Mouse (Mus musculus): ENCODE data around the gene Tcp11l2. TPM values are rescaled to one million over a fixed set of nuclear protein-coding genes. Genes with fewer than 3 reads are reported as not detected.

Tcp11l2 gene
- polyA plus RNA-seq, 1 experiment from 2014 or later = 15.2 TPM

GRCm38 (mm10) chr10:84533912-84534671, 42.3 kb upstream of the Tcp11l2 start, which contains the start of gene Ckap4:
Gene Ckap4 (minus strand): TSS chr10:84534062.
- Histone ChIP-seq H3K4me2 (peak within 1 kb of the TSS; percentile 76), H3K27me3 (ENCODE audit: control insufficient read depth, insufficient read depth, low read length) (no peaks in the 10 kb centered on the region), H3K9ac (ENCODE audit: low read depth, low read length) (peak within 1 kb of the TSS; percentile 97), H3K9me3 (replicated peaks; ENCODE audit: control insufficient read depth, low read length) (no peaks in the 10 kb centered on the region), H3K4me3 (ENCODE audit: low read depth, low read length) (peak within 1 kb of the TSS; percentile 88), H3K27ac (ENCODE audit: low read depth, low read length) (peak within 1 kb of the TSS; percentile 93), H3K36me3 (ENCODE audit: control insufficient read depth, insufficient read depth, low read length) (no peaks in the 10 kb centered on the region), H3K4me1 (ENCODE audit: control insufficient read depth, insufficient read depth, low read length) (peaks cover 29% of the 10 kb centered on the region)
- peak; percentile 82 for ATAC-seq (replicated peaks; ENCODE audit: insufficient number of reproducible peaks, low FRiP score, low TSS enrichment)
- under 1% methylated on average over 20 of the region's 64 CpGs for WGBS (ENCODE audit: insufficient replicate concordance)

GRCm38 (mm10) chr10:84535458-84535857, 41.0 kb upstream of the Tcp11l2 start:
- Histone ChIP-seq H3K9me3 (replicated peaks; ENCODE audit: control insufficient read depth, low read length) (no peaks in the 10 kb centered on the region), H3K9ac (ENCODE audit: low read depth, low read length) (no peak overlapping the region), H3K4me1 (ENCODE audit: control insufficient read depth, insufficient read depth, low read length) (peaks cover 25% of the 10 kb centered on the region), H3K4me2 (no peak overlapping the region), H3K27me3 (ENCODE audit: control insufficient read depth, insufficient read depth, low read length) (no peaks in the 10 kb centered on the region), H3K36me3 (ENCODE audit: control insufficient read depth, insufficient read depth, low read length) (no peaks in the 10 kb centered on the region), H3K4me3 (ENCODE audit: low read depth, low read length) (no peak overlapping the region), H3K27ac (ENCODE audit: low read depth, low read length) (no peak overlapping the region)
- 78% methylated on average over 5 of the region's 5 CpGs for WGBS (ENCODE audit: insufficient replicate concordance)
- no peak for ATAC-seq (replicated peaks; ENCODE audit: insufficient number of reproducible peaks, low FRiP score, low TSS enrichment)

- H3K36me3 ChIP-seq (ENCODE audit: control insufficient read depth, insufficient read depth, low read length) = no peaks in the 10 kb centered on the region
- no peaks in the 10 kb centered on the region for H3K27me3 ChIP-seq (ENCODE audit: control insufficient read depth, insufficient read depth, low read length)
- H3K4me2 ChIP-seq = no peak overlapping the region
- 35% methylated on average over 4 of the region's 4 CpGs for WGBS (ENCODE audit: insufficient replicate concordance)
- H3K9me3 ChIP-seq (replicated peaks; ENCODE audit: control insufficient read depth, low read length) = no peaks in the 10 kb centered on the region
- no peak overlapping the region for H3K9ac ChIP-seq (ENCODE audit: low read depth, low read length)
- H3K27ac ChIP-seq (ENCODE audit: low read depth, low read length) = no peak overlapping the region
- no peak for ATAC-seq (replicated peaks; ENCODE audit: insufficient number of reproducible peaks, low FRiP score, low TSS enrichment)
- H3K4me1 ChIP-seq (ENCODE audit: control insufficient read depth, insufficient read depth, low read length) = peaks cover 20% of the 10 kb centered on the region
- H3K4me3 ChIP-seq (ENCODE audit: low read depth, low read length) = no peak overlapping the region
Measured at GRCm38 (mm10) chr10:84535859-84536258, 40.6 kb upstream of the Tcp11l2 start.

- Histone ChIP-seq H3K36me3 (ENCODE audit: control insufficient read depth, insufficient read depth, low read length) (no peaks in the 10 kb centered on the region), H3K9ac (ENCODE audit: low read depth, low read length) (no peak overlapping the region), H3K27me3 (ENCODE audit: control insufficient read depth, insufficient read depth, low read length) (no peaks in the 10 kb centered on the region), H3K9me3 (replicated peaks; ENCODE audit: control insufficient read depth, low read length) (no peaks in the 10 kb centered on the region), H3K4me1 (ENCODE audit: control insufficient read depth, insufficient read depth, low read length) (no peaks in the 10 kb centered on the region), H3K4me2 (no peak overlapping the region), H3K4me3 (ENCODE audit: low read depth, low read length) (no peak overlapping the region), H3K27ac (ENCODE audit: low read depth, low read length) (no peak overlapping the region)
- WGBS (ENCODE audit: insufficient replicate concordance) = 81% methylated on average over 6 of the region's 6 CpGs
- ATAC-seq (replicated peaks; ENCODE audit: insufficient number of reproducible peaks, low FRiP score, low TSS enrichment) = no peak
Measured at GRCm38 (mm10) chr10:84539651-84540050, 36.8 kb upstream of the Tcp11l2 start.

GRCm38 (mm10) chr10:84542802-84543658, 33.4 kb upstream of the Tcp11l2 start:
- H3K4me2 ChIP-seq = no peak overlapping the region
- no peak overlapping the region for H3K27ac ChIP-seq (ENCODE audit: low read depth, low read length)
- H3K4me1 ChIP-seq (ENCODE audit: control insufficient read depth, insufficient read depth, low read length) = no peaks in the 10 kb centered on the region
- H3K9ac ChIP-seq (ENCODE audit: low read depth, low read length) = no peak overlapping the region
- no peak overlapping the region for H3K4me3 ChIP-seq (ENCODE audit: low read depth, low read length)
- no peaks in the 10 kb centered on the region for H3K36me3 ChIP-seq (ENCODE audit: control insufficient read depth, insufficient read depth, low read length)
- no peak for ATAC-seq (replicated peaks; ENCODE audit: insufficient number of reproducible peaks, low FRiP score, low TSS enrichment)
- H3K9me3 ChIP-seq (replicated peaks; ENCODE audit: control insufficient read depth, low read length) = no peaks in the 10 kb centered on the region
- WGBS (ENCODE audit: insufficient replicate concordance) = 65% methylated on average over 11 of the region's 11 CpGs
- no peaks in the 10 kb centered on the region for H3K27me3 ChIP-seq (ENCODE audit: control insufficient read depth, insufficient read depth, low read length)

GRCm38 (mm10) chr10:84544841-84545610, 31.4 kb upstream of the Tcp11l2 start:
- Histone ChIP-seq H3K36me3 (ENCODE audit: control insufficient read depth, insufficient read depth, low read length) (no peaks in the 10 kb centered on the region), H3K4me3 (ENCODE audit: low read depth, low read length) (no peak overlapping the region), H3K4me2 (no peak overlapping the region), H3K27me3 (ENCODE audit: control insufficient read depth, insufficient read depth, low read length) (no peaks in the 10 kb centered on the region), H3K9ac (ENCODE audit: low read depth, low read length) (no peak overlapping the region), H3K27ac (ENCODE audit: low read depth, low read length) (no peak overlapping the region), H3K4me1 (ENCODE audit: control insufficient read depth, insufficient read depth, low read length) (no peaks in the 10 kb centered on the region), H3K9me3 (replicated peaks; ENCODE audit: control insufficient read depth, low read length) (no peaks in the 10 kb centered on the region)
- no peak for ATAC-seq (replicated peaks; ENCODE audit: insufficient number of reproducible peaks, low FRiP score, low TSS enrichment)
- 45% methylated on average over 7 of the region's 7 CpGs for WGBS (ENCODE audit: insufficient replicate concordance)

GRCm38 (mm10) chr10:84549146-84549919, 27.1 kb upstream of the Tcp11l2 start:
- Histone ChIP-seq H3K9me3 (replicated peaks; ENCODE audit: control insufficient read depth, low read length) (no peaks in the 10 kb centered on the region), H3K4me1 (ENCODE audit: control insufficient read depth, insufficient read depth, low read length) (no peaks in the 10 kb centered on the region), H3K4me2 (no peak overlapping the region), H3K27ac (ENCODE audit: low read depth, low read length) (no peak overlapping the region), H3K9ac (ENCODE audit: low read depth, low read length) (no peak overlapping the region), H3K27me3 (ENCODE audit: control insufficient read depth, insufficient read depth, low read length) (no peaks in the 10 kb centered on the region), H3K4me3 (ENCODE audit: low read depth, low read length) (no peak overlapping the region), H3K36me3 (ENCODE audit: control insufficient read depth, insufficient read depth, low read length) (no peaks in the 10 kb centered on the region)
- no peak for ATAC-seq (replicated peaks; ENCODE audit: insufficient number of reproducible peaks, low FRiP score, low TSS enrichment)
- WGBS (ENCODE audit: insufficient replicate concordance) = 77% methylated on average over 17 of the region's 17 CpGs

GRCm38 (mm10) chr10:84549920-84550293, 26.5 kb upstream of the Tcp11l2 start:
- H3K36me3 ChIP-seq (ENCODE audit: control insufficient read depth, insufficient read depth, low read length) = no peaks in the 10 kb centered on the region
- H3K4me2 ChIP-seq = no peak overlapping the region
- no peak for ATAC-seq (replicated peaks; ENCODE audit: insufficient number of reproducible peaks, low FRiP score, low TSS enrichment)
- H3K27ac ChIP-seq (ENCODE audit: low read depth, low read length) = no peak overlapping the region
- H3K27me3 ChIP-seq (ENCODE audit: control insufficient read depth, insufficient read depth, low read length) = no peaks in the 10 kb centered on the region
- no peak overlapping the region for H3K4me3 ChIP-seq (ENCODE audit: low read depth, low read length)
- H3K9me3 ChIP-seq (replicated peaks; ENCODE audit: control insufficient read depth, low read length) = no peaks in the 10 kb centered on the region
- no peak overlapping the region for H3K9ac ChIP-seq (ENCODE audit: low read depth, low read length)
- 67% methylated on average over 10 of the region's 10 CpGs for WGBS (ENCODE audit: insufficient replicate concordance)
- no peaks in the 10 kb centered on the region for H3K4me1 ChIP-seq (ENCODE audit: control insufficient read depth, insufficient read depth, low read length)

Measured in heart, embryonic 11.5 days (tissue).